Mouse (Mus musculus) frontal cortex, postnatal 25 days (tissue): ENCODE measurements at regions not wholly inside any gene's neighbourhood (a gene's known extent, or its start where the extent isn't known, plus 50 kb on each side); places are given as distances from the start of the nearest gene placed in this dataset.
A peak's percentile ranks its signal among the peaks of the same experiment; 100 is the strongest.

Experiments
- DNase-seq, 2 experiments: peaks; one replicate each; pipeline ENCODE4 v3.0.0; 2022; ENCODE audit warnings: low spot score in 2 of 2

DNA sequence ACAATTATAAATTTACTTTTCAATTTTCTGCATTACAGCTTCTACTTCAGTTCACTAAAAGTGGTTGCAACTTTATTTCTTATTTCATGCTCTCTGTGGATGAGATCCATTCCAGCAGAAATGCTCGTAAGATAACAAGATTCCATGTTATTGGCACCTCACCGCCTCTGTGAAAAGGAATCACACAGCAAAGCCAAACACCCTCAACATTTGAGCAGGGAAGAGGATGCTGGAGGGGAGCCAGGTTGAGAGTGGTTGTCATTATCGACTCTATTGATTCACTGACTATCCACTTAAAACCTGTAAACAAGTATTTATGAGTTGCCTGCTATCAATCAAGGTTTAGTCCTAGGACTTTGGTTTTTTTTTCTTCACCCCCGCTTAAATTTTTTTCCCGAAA lies 261.1 kb upstream of the Ccdc54 start:
- no peak for DNase-seq

DNA sequence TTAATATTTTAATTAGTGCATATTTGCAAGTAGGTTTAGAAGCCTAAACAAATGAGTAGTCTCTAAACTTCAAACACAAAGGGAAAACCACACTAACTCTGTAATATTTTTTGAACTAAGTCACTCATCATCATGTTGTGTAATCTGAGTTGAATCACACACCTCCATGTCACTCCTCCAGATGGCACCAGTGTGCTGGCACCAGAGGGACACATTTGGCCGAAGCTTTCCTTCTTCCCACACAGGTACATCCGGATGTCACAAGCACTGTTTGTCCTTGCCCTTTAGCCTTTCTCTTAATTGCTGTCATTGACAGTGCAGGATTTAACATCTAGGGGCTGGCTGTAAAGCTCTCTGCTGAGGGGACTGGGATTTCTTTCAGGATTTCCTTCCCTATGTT lies 256.7 kb upstream of the Ccdc54 start:
- no peak for DNase-seq

DNA sequence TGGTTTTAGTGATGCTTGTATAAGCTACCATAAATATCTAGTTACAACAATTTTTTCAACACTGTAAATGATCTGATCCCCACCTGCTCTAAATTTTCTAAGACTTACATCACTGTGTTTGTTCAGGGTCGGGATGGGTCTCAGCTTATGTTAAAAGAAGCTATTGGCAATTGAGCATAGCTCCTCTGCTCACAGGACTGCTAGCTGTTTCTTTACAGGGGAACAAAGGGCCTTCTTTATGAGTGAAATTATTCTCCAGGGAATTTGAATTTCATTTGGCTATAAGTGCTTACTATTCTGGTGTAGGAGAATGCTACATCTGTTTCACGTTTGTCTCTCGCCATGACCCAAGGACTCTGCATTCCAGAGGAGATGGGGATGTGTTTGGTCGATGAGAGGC lies 255.6 kb upstream of the Ccdc54 start:
- no peak for DNase-seq

DNA sequence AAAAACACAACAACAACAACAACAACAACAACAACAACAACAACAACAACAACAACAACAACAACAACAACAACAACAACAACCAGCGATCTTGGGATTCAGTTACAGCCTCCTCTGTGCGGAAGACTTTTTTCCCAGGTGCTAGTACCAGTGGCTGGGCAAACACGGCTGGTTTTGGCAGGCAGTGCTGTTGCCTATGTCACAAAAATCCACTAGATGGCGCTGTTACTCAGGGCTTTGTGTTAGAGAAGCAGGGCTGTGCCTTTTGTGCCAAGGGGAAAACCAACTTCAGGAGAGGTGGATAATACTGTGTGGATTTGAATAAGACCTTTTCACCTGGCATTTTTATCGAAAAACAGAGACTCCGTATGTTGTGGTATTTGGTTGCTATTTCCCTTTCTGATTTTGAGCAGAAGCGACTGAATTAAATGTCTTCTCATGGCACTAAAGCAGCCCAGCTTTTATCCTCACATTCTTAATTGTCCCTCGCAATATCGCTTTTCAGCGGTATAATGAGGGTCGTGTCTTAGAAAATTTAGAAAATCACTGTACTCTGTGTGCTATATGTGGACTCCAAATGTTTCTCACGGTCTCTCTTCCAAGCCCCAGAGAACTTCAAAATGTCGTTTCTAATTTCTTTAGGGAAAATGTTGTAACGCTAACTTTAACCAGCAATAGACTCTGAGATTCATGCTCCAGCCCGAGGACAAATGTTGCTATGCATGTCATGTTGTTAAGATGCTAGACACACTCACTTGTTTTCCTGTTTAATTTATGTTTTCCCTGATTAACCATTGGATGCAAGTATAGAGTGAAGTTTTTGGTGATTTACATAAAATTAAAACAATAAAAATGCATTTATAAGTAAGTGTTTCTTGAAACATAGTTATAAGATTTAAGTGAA lies 251.0 kb upstream of the Ccdc54 start:
- peak; percentile 48 to 76 for DNase-seq

DNA sequence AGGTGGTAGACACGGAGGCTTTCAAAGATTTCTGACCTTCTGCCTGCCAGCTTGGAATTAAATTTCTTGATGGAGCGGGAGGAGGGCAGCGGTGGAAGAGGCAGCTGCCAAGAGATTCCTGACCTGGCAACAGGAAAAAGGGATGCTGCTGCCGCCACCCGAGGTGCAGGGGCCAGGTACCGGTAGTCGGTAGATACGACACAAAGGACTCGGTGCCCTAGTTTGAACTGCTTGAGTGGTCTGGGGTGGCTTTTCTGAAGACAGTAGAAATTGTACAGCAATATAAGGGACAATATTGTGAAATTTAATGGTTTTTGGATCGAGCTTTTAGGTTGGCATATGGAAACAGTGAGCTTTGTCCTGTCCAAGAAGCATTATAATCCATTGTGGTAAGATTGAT lies 250.3 kb upstream of the Ccdc54 start:
- DNase-seq: no peak

DNA sequence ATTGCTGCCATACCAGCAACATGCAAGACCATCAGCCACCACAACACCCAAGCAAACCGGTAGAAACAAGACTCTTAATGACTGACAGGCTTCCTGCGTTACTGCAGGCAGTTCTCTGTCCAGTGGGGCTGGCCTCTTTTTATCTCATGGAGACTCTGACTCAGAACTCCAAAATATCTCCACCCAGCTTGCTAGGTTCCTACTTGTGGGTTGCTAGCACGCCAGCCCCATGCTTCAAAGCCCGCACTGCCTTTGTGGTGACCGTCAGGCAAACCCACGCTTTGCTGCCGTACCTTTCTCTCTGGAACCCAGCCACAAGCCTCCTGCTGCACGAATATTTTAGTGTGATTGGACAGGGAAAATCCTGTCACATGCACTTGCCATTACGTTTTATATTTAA lies 248.7 kb upstream of the Ccdc54 start:
- no peak for DNase-seq

DNA sequence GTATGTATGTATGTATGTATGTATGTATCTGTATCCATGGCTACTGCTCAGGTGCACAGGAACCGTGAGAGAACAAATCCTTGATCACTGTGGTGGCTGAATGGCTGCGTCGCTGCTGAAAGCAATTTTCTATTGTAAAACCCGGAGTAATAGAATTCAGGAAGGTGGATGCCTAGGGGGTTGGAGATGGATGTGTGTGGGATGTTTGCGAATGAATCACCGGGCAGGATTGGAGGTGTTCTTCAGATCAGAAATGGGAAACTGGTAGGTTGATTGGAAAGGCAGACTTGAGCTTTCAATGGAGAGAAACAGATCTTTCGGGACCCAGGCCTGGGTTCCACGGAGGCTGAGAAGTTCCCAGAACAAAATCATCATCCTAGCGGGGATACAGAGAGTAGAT lies 246.5 kb upstream of the Ccdc54 start:
- DNase-seq: no peak

DNA sequence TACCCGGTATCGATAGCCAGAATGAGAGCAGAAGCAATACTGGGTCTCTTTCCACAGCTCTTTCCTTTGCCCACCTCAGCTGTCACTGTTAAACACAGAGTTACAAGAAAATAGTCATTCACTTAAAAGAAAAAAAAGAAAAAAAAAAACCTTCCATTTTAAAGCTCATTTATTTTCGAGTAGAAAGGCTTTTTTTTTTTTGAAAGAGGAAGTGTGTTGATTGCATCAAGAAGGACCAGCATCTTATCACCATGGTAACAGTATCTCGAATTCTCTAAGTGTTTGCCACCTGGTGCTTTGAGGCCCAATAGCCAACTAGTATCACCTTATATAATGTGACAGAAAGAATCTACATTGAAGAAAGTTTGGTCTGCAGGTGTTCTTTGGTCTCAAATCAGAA lies 245.5 kb upstream of the Ccdc54 start:
- no peak for DNase-seq

DNA sequence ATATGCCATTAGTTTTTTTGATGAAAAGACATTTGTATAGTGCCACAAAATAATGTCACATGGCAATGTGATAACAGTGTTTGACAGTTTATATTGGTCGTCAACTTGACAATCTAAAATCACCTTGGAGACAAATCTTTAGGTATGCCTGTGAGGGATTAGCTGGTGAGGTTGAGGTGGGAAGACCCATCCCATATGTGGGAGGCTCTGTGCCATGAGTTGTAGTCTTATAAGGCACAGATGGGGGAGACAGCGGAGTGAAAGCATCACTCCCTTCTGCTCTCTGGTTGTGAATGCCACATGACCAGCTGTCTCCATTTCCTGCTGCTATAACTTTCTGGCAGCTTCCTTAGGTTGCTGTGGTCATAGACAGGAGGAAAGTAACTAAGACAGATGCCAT lies 242.4 kb upstream of the Ccdc54 start:
- no peak for DNase-seq

DNA sequence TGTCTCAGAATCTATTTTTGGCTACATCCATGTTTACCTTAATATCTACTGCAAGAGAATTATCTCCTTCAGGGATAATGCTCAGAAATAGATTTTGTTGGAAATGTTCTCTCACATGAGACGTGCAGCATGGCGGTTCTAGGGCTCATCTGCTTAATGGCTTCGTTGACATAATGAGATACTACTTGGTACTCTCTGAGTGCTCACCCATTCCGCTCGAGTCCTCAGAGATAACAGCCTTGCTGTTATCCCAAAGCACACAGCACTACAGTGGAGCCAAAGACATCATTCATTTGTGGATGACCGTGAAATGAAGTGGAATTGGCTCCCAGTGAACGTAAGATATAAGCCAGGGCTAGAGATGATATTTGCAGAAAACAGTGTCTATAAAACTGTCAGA lies 231.4 kb upstream of the Ccdc54 start:
- no peak for DNase-seq

DNA sequence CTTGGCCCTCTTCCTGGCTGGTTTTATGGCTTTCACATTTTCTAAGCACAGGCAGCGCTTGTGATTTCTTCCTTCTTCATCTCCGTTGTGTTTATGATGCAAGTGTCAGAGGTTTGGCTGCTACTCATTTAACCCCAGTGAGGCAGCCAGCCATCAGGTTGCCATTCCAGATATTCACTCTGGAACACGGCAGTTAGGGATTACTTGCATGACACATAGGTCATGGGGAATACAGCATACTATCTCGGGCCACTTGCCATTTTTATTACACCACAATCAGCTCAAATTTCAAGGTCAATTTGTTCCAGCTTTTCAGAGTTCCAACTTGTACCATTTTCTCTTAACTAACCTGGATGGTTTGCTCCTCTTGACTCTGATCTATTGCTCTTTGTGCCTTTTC lies 223.7 kb upstream of the Ccdc54 start:
- no peak for DNase-seq

DNA sequence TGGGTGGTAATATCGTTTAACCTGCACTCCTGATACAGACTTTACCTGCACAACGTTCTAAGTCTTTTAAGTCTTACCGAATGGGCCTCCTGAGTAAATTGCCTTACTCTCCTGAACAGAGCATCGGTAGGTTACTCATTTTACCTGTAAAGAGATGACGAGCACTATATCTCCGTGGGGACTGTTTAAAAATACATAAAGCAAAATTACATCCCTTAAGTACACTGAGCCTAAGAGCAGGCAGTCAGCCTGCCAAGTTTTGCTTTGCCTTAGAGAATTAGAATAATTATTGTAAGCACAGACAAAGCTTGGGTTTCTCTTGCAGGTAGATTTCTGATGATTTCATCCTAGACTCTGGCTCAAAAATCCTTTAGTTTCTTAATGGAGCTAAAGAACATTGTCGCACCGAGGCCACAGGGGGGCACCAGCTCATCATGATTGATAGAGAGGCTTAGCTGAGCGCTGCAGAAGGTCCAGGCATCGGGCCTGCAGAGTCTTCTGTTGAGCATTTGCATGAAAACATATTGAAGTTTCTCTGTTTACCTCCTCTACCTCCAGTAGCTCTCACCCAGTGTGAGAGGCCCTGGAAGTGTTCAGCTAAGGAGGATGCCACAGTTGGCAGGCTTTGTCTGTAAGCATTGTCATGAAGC lies 208.3 kb upstream of the Ccdc54 start:
- DNase-seq: peak; percentile 23 to 47

DNA sequence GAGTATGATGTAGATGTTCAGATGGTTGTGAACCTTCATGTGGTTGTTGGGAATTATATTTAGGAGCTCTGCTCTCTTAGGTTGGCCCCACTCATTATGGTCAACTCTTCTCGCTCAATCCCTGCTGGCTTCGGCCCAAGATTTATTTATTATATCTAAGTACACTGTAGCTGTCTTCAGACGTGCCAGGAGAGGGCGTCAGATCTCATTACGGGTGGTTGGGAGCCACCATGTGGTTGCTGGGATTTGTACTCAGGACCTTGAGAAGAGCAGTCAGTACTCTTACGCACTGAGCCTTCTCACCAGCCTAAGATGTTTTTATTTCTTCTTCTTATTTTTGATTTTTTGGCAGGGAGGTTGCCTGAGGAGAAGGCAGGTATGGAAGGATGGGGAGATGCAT lies 207.1 kb upstream of the Ccdc54 start:
- no peak for DNase-seq

DNA sequence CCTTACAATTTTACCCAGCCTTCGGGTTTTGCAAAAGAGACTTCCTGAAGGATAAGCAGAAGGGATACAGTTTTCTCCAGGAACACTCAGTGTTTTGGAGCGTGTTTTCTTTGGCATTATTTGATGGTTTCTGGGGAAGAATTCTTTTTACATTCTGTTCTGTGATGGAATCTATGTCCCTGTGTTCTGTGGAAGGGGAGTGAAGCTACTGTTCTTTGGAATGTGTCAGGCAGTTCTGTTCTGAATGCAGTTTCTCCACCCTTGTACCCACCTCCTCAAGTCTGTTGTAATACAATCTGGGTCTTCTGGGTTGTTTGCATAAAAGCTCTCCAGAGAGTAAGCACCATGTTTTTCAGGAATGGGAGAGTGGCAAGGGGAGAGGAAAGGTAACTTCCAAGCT lies 202.0 kb upstream of the Ccdc54 start:
- DNase-seq: no peak

DNA sequence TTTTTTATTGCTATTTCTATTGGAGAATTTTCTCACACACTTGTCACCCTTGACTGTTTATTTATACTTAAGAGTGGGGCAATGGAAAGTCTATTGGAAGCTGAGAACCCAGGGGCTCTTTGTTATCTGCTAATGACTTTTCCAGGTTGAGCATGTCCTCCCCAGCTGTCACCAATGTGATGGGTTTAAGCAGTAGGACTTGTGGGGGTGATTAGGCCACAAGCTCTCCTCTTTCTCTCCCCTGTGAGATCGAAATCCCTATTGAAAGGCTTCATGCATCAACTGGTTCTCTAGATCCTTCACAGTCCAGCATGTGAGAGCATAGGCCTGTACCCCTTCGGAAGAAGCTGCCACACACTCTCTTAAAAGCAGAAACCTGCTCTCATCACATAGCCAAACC lies 201.6 kb upstream of the Ccdc54 start:
- no peak for DNase-seq

DNA sequence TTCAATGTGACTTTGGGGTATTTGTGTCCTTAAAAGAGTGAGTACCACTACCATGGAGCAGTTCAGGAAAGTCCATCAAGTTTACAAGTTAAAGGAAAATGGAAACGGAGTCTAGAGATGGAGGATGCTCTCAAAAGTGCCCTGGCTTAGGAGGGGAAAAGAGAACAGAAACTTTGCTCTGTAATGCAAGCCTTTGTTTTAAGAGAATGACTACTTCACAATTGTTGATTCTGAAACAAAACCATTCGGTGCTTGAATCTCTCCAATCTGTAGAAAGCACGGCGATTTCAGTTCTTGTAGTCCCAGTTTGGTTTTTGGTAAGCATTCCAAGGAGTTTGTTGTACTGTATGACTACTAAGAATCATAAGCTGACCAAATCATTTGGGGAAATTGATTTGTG lies 197.7 kb upstream of the Ccdc54 start:
- DNase-seq: no peak

DNA sequence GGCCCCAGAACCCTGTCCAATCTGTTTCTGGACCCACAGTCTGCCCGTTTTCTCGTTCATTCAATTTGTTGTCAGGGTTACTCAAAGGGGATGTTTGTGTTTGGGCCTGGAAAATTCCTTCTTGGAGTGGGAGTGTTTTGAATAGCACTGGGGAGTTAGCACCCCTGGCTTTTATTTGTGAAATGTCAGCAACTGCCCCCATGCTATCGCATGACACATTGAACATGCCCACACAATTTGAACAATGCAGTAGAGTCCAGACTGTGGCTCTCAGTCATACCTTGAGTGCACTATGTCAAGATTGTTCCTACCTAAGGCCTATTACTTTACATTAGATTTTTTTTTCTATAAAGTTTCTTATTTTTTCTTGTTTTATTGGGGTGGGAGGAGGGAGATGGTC lies 195.2 kb upstream of the Ccdc54 start:
- no peak for DNase-seq

DNA sequence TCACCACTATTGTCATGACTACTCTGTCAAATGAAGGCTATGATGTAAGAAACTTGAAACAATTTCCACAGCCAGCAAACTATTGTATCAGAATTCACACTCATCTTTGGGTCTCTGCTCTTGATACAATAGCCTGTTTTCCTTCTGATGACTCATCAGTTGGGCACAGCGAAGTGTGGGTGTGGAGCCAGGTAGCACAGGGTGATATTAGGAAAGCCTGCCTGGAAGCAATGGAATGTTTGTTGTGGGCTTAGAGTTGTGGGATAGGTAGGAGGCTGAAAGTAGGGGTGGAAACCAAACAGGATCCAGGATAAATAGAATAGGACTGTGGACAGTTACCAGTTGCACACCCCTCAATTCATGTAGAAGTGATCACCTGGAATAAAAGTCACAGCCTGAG lies 194.4 kb upstream of the Ccdc54 start:
- no peak for DNase-seq

DNA sequence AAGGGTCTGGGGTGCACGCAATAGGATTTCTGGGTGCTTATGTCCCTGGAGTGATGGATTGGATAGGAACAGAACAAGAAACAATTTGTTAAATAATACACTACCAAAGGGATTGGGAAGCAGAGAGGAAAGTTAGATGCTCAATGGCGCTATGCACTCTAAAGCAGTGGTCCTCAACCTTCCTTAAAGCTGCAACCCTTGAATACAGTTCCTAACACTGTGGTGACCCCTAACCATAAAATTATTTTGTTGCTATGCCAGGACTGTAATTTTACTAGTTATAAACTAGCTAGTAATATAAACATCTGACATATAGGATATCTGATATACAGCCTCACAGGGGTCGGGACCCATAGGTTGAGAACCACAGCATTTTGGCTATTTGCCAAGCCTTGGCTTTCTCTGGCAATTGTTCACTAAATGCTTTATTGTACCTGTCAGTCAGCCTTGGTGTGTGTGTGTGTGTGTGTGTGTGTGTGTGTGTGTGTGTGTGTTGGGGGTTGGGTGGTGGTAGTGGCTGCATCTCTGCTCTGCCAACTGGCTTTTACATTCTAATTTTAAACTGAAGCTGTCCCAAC lies 193.8 kb upstream of the Ccdc54 start:
- no peak for DNase-seq

DNA sequence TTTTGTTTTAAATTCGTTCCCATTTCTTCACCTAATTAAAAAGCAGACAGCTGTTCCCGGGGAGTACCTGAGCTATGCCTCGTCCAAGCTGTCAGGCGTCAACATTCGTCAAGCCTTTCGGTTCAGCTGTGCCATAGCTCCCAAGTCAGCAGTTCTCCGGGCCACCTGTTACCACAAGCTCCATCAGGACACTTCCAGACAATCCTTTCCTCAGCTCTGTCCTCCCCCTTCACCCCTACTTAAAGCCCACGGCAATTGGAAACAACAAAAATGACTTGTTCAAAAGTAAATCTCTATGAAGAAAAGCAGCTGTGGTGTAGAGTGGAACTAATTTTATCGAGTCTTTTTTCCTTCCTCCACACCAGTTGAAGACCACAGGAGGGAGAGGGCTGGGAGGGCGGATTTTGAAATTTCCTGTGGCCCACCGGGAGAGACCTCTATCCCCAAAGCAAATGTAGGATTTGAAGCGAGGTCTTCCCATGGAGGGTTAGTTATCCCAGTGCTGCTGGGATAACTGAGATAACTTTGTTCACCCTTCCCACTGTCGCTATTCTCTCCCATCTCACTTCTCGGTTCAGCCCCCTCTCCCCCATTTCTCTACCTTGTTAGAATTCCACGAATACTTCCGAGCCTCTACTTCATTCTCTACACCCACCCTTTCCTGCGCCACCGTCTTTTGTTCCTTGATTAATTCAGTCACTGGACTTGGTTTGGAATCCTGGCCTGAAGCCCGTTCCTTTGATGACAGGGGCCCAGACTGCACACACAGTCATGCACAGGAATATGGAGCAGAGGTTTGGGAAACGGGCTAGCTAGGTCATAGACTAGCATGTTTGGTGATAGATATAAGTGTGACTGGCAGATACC lies 193.1 kb upstream of the Ccdc54 start:
- DNase-seq: no peak

DNA sequence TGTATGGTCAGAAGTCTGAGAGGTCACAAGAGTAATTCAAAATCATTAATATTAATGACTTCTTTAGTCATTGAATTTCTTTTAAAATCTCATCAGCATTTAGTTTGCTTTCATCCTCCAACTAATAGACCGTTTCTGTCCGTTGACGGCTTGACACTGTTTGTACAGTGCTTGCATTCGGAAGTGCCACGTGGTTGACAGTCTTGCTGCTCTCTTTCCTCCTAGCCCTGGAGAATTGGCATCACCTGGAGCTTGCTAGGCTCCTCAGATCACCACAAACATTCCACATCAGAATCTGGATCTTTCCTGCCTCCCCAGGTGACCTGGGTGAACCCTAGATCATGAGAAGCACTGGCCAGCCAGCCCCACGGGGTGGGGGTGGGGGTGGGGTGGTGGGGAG lies 192.3 kb upstream of the Ccdc54 start:
- no peak for DNase-seq
